Mouse (Mus musculus) G1E (cell line): ENCODE measurements around the gene Alg9.

Experiments used
- CTCF ChIP-seq: IDR thresholded peaks from 2 replicates; pipeline ENCODE4 v1.5.1; 2012; ENCODE audit warnings: low read depth, low read length, inconsistent platforms, mixed read lengths
- GATA2 ChIP-seq: IDR thresholded peaks from 2 replicates; pipeline ENCODE4 v1.6.1; 2012; ENCODE audit warnings: low read depth, low read length, inconsistent platforms, borderline replicate concordance
- POLR2AphosphoS5 ChIP-seq: IDR thresholded peaks from 2 replicates; pipeline ENCODE4 v1.6.1; 2012; ENCODE audit warnings: low read depth, low read length, inconsistent platforms; ENCODE audit not compliant: insufficient replicate concordance
- TAL1 ChIP-seq: conservative IDR thresholded peaks from 2 replicates; pipeline ENCODE4 v1.6.1; 2012; ENCODE audit warnings: low read depth, low read length, inconsistent platforms, mixed read lengths

DNA sequence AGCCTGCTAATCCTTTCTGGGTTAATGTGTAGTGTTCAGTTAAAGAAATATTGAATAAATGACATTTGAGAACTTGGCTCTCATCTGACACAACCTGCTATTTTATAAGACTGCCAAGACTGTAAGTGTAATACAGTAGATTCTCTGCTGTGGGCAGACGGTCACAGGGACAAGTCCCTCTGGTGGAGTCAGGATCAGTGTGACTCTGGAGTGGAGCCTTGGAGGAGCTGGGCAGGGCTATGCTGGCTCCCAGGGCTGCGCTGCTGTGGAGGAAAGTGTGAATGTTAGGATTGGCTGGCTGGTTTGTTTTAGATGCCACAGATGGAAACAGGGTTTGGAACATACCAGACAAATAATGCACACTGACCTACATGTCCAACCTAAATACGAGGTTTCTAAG lies 20.4 kb downstream of the Alg9 start:
- TF ChIP-seq CTCF (no peak), GATA2 (no peak), TAL1 (no peak), POLR2AphosphoS5 (no peak)
